Mouse (Mus musculus): ENCODE results near the gene S100a16.

DNA sequence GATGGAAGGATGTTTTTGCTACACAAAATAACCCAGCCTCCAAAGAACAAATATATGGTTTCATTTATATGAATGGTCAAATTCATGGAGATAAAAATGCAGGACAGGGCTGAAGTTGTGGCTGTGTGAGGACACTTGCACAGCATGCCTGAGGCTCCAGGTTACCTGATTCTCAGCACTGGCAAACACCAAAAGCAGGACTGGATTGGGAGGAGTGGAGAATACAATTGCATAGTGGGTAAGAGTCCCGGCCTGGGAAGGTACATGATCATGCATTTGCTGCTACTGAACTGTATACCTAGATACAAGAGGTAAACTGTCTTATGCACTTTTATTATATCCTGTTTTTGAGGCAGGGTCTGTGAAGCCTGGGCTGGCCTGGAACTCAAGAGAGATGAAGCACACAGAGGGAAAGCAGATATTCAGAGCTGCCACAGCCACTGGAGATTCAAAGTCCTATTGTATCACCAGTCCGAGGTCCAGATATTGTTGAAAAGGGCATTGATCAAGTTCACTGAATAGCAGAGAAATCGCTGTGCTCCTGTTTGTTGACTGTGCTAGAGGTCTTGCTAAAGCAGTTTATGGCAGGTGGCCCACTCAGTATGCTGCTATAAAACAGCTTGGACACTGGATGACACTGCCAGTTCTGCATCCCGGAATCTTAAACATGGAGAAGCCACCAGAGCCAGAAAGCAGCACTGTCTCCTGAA is 43.1 kb upstream of the S100a16 start:
- no peak for TF ChIP-seq CTCF (IDR thresholded peaks at IDR 0.05; ENCODE audit: insufficient read depth, low read length)
- no peak for TF ChIP-seq POLR2A (IDR thresholded peaks at IDR 0.05; ENCODE audit: borderline replicate concordance, extremely low read depth, low read depth, low read length)

All from lung, adult 2 months (tissue).